Mouse (Mus musculus) embryo, embryonic 9.5 days (tissue): ENCODE measurements around the gene Tmem236.

ENCODE experiments used
- DNase-seq: peaks from one replicate; pipeline ENCODE4 v3.0.0-alpha.2; 2017; ENCODE audit errors: extremely low spot score

Gene Tmem236

GRCm38 (mm10) chr2:14174334-14174733 is at the start of gene Tmem236:
Gene Tmem236, plus strand, starts transcription at chr2:14174523.
- no peak for DNase-seq

GRCm38 (mm10) chr2:14126387-14126786 is 47.9 kb upstream of the Tmem236 start:
- no peak for DNase-seq

- DNase-seq, result no peak
These were observed 46.7 kb upstream of the Tmem236 start for GRCm38 (mm10) chr2:14127629-14128028.

GRCm38 (mm10) chr2:14130641-14131339 is 43.5 kb upstream of the Tmem236 start:
- DNase-seq, result no peak

GRCm38 (mm10) chr2:14132468-14133326 is 41.6 kb upstream of the Tmem236 start:
- no peak for DNase-seq

GRCm38 (mm10) chr2:14136906-14137305 is 37.4 kb upstream of the Tmem236 start:
- no peak for DNase-seq

GRCm38 (mm10) chr2:14139590-14139989 is 34.7 kb upstream of the Tmem236 start:
- no peak for DNase-seq

- peak; percentile 9 for DNase-seq
These were observed 34.3 kb upstream of the Tmem236 start for GRCm38 (mm10) chr2:14140044-14140443.

GRCm38 (mm10) chr2:14145311-14145710 is 29.0 kb upstream of the Tmem236 start:
- DNase-seq, result no peak

GRCm38 (mm10) chr2:14146913-14147312 is 27.4 kb upstream of the Tmem236 start:
- DNase-seq, result no peak

- DNase-seq, result no peak
These were observed 23.5 kb upstream of the Tmem236 start for GRCm38 (mm10) chr2:14150829-14151228.

- DNase-seq, result no peak
These were observed 22.5 kb upstream of the Tmem236 start for GRCm38 (mm10) chr2:14151854-14152253.

- DNase-seq, result no peak
These were observed 15.3 kb upstream of the Tmem236 start for GRCm38 (mm10) chr2:14159047-14159446.

- DNase-seq, result no peak
These were observed 14.6 kb upstream of the Tmem236 start for GRCm38 (mm10) chr2:14159756-14160155.

GRCm38 (mm10) chr2:14164459-14165030 is 9.8 kb upstream of the Tmem236 start:
- DNase-seq, result no peak

- no peak for DNase-seq
These were observed 9.3 kb upstream of the Tmem236 start for GRCm38 (mm10) chr2:14165066-14165465.

GRCm38 (mm10) chr2:14165618-14166344 is 8.5 kb upstream of the Tmem236 start:
- no peak for DNase-seq

GRCm38 (mm10) chr2:14167721-14168120 is 6.6 kb upstream of the Tmem236 start:
- DNase-seq, result no peak

GRCm38 (mm10) chr2:14176460-14177193 is 2.3 kb downstream of the Tmem236 start:
- no peak for DNase-seq

GRCm38 (mm10) chr2:14184375-14184774 is 10.1 kb downstream of the Tmem236 start:
- DNase-seq, result no peak

- DNase-seq, result no peak
These were observed 16.4 kb downstream of the Tmem236 start for GRCm38 (mm10) chr2:14190684-14191083.
